Mouse (Mus musculus): ENCODE measurements around the gene Spink4. TPM values are rescaled to one million over a fixed set of nuclear protein-coding genes. Genes with fewer than 3 reads are reported as not detected.

Spink4 gene
- polyA plus RNA-seq, 1 experiment, result 7,223 TPM

DNA sequence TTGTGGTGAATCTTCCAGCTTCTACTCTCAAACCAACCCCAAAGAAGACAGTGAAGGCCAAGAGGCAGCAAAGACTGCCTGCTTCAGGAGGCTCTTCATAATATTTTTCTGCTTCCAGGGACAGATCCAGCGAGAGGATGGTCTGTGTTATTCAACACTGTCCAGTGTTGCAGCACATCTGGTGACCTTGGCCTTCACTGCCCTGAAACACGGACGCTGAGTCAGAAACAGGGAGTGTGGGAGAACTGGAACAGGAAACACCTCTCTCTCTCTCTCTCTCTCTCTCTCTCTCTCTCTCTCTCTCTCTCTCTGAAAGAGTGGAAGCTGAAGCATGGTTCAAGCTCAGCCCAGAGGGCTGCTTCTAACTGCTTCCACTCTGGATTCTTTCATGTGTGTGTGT lies 30.6 kb upstream of the Spink4 start:
- Histone ChIP-seq H3K36me3 (ENCODE audit: control insufficient read depth, insufficient read depth, low read length) (no peaks in the 10 kb centered on the region), H3K27ac (ENCODE audit: insufficient read depth, low read depth, low read length) (peak overlapping the region; percentile 32; the same call in 1 of the 2 replicates), H3K4me3 (ENCODE audit: low read depth, low read length) (no peak overlapping the region), H3K4me1 (ENCODE audit: control insufficient read depth, insufficient read depth, insufficient read length, low read length) (peaks cover 14% of the 10 kb centered on the region), H3K27me3 (ENCODE audit: control insufficient read depth, insufficient read depth, low read length) (no peaks in the 10 kb centered on the region)
- 22% methylated on average over 3 of the region's 3 CpGs for WGBS
- no peak for TF ChIP-seq CTCF (IDR thresholded peaks at IDR 0.05; ENCODE audit: extremely low read depth, insufficient read length, insufficient replicate concordance, low read depth, low read length)
- TF ChIP-seq POLR2A (IDR thresholded peaks at IDR 0.05; ENCODE audit: low read depth, low read length), result no peak

GRCm38 (mm10) chr4:40889983-40890382 lies 29.9 kb upstream of the Spink4 start:
- WGBS, result 78% methylated on average over 4 of the region's 4 CpGs
- TF ChIP-seq CTCF (IDR thresholded peaks at IDR 0.05; ENCODE audit: extremely low read depth, insufficient read length, insufficient replicate concordance, low read depth, low read length), result no peak
- TF ChIP-seq POLR2A (IDR thresholded peaks at IDR 0.05; ENCODE audit: low read depth, low read length), result no peak
- no peaks in the 10 kb centered on the region for H3K27me3 ChIP-seq (ENCODE audit: control insufficient read depth, insufficient read depth, low read length)
- peaks cover 14% of the 10 kb centered on the region for H3K4me1 ChIP-seq (ENCODE audit: control insufficient read depth, insufficient read depth, insufficient read length, low read length)
- H3K36me3 ChIP-seq (ENCODE audit: control insufficient read depth, insufficient read depth, low read length), result no peaks in the 10 kb centered on the region
- H3K27ac ChIP-seq (ENCODE audit: insufficient read depth, low read depth, low read length), result no peak overlapping the region
- H3K4me3 ChIP-seq (ENCODE audit: low read depth, low read length), result no peak overlapping the region

- TF ChIP-seq POLR2A (IDR thresholded peaks at IDR 0.05; ENCODE audit: low read depth, low read length) (no peak), CTCF (IDR thresholded peaks at IDR 0.05; ENCODE audit: extremely low read depth, insufficient read length, insufficient replicate concordance, low read depth, low read length) (no peak)
- Histone ChIP-seq H3K36me3 (ENCODE audit: control insufficient read depth, insufficient read depth, low read length) (no peaks in the 10 kb centered on the region), H3K4me3 (ENCODE audit: low read depth, low read length) (no peak overlapping the region), H3K27me3 (ENCODE audit: control insufficient read depth, insufficient read depth, low read length) (no peaks in the 10 kb centered on the region), H3K4me1 (ENCODE audit: control insufficient read depth, insufficient read depth, insufficient read length, low read length) (peaks cover 14% of the 10 kb centered on the region), H3K27ac (ENCODE audit: insufficient read depth, low read depth, low read length) (no peak overlapping the region)
- 68% methylated on average over 5 of the region's 5 CpGs for WGBS
These were observed 28.6 kb upstream of the Spink4 start for GRCm38 (mm10) chr4:40891206-40891605.

- H3K4me1 ChIP-seq (ENCODE audit: control insufficient read depth, insufficient read depth, insufficient read length, low read length), result peaks cover 5% of the 10 kb centered on the region
- H3K27ac ChIP-seq (ENCODE audit: insufficient read depth, low read depth, low read length), result peak overlapping the region; percentile 47; the same call in 1 of the 2 replicates
- 46% methylated on average over 3 of the region's 3 CpGs for WGBS
- no peaks in the 10 kb centered on the region for H3K36me3 ChIP-seq (ENCODE audit: control insufficient read depth, insufficient read depth, low read length)
- no peak overlapping the region for H3K4me3 ChIP-seq (ENCODE audit: low read depth, low read length)
- TF ChIP-seq CTCF (IDR thresholded peaks at IDR 0.05; ENCODE audit: extremely low read depth, insufficient read length, insufficient replicate concordance, low read depth, low read length) (no peak), POLR2A (IDR thresholded peaks at IDR 0.05; ENCODE audit: low read depth, low read length) (no peak)
- H3K27me3 ChIP-seq (ENCODE audit: control insufficient read depth, insufficient read depth, low read length), result no peaks in the 10 kb centered on the region
These were observed 24.7 kb upstream of the Spink4 start for GRCm38 (mm10) chr4:40895118-40895517.

DNA sequence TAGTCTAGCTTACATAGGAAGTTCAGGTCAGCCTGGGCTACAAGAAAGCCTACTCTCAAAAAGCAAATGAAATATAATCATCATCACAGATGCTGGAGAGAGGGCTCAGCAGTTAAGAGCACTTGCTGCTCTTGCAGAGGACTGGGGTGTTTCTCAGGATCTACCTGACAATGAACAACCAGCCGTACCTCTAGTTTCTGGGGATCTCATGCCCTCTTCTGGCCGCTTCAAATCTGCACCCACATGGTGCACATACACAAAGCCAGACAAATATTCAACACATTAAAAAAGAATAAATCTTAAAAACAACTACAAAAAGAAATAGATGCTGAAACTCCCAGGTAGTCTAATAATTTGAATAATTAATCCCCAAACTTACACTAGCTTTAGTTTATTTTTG lies 24.2 kb upstream of the Spink4 start:
- TF ChIP-seq CTCF (IDR thresholded peaks at IDR 0.05; ENCODE audit: extremely low read depth, insufficient read length, insufficient replicate concordance, low read depth, low read length) (peak; percentile 18; the same call in 1 of the 2 replicates), POLR2A (IDR thresholded peaks at IDR 0.05; ENCODE audit: low read depth, low read length) (no peak)
- Histone ChIP-seq H3K4me1 (ENCODE audit: control insufficient read depth, insufficient read depth, insufficient read length, low read length) (peaks cover 2% of the 10 kb centered on the region; the same call in 1 of the 2 replicates), H3K27ac (ENCODE audit: insufficient read depth, low read depth, low read length) (peak overlapping the region; percentile 47), H3K4me3 (ENCODE audit: low read depth, low read length) (no peak overlapping the region), H3K27me3 (ENCODE audit: control insufficient read depth, insufficient read depth, low read length) (no peaks in the 10 kb centered on the region), H3K36me3 (ENCODE audit: control insufficient read depth, insufficient read depth, low read length) (no peaks in the 10 kb centered on the region)
- WGBS, result 83% methylated on average over 2 of the region's 2 CpGs

DNA sequence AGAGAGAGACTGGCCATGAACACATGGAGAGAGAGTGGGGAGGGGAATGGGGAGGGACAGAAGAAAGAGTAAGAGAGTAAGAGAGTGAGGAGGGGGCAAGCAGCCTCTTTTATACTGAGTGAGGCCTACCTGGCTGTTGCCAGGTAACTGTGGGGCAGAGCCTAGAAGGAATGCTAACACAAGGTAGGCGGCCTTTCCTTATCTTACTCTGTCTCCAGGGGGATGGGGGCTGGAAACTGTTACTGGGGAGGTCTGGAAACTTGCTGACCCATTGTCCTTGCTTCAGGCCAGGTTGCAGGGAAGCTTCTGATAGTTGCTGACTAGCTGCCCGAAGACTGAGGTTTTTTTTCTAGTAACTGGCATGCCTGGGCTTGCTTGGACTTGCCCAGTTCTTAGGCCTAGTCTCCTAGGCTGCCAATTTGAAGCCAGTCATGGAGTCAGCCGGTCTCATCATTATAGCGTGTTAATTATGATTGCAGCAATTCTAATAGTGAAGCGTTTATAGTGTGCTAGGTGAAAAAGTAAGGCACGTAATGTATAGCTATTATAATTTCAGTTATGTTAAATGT lies 21.3 kb upstream of the Spink4 start:
- 93% methylated on average over 6 of the region's 6 CpGs for WGBS
- Histone ChIP-seq H3K4me3 (ENCODE audit: low read depth, low read length) (no peak overlapping the region), H3K4me1 (ENCODE audit: control insufficient read depth, insufficient read depth, insufficient read length, low read length) (peaks cover 14% of the 10 kb centered on the region), H3K27me3 (ENCODE audit: control insufficient read depth, insufficient read depth, low read length) (no peaks in the 10 kb centered on the region), H3K27ac (ENCODE audit: insufficient read depth, low read depth, low read length) (no peak overlapping the region), H3K36me3 (ENCODE audit: control insufficient read depth, insufficient read depth, low read length) (no peaks in the 10 kb centered on the region)
- TF ChIP-seq CTCF (IDR thresholded peaks at IDR 0.05; ENCODE audit: extremely low read depth, insufficient read length, insufficient replicate concordance, low read depth, low read length), result no peak
- no peak for TF ChIP-seq POLR2A (IDR thresholded peaks at IDR 0.05; ENCODE audit: low read depth, low read length)

- TF ChIP-seq CTCF (IDR thresholded peaks at IDR 0.05; ENCODE audit: extremely low read depth, insufficient read length, insufficient replicate concordance, low read depth, low read length) (no peak), POLR2A (IDR thresholded peaks at IDR 0.05; ENCODE audit: low read depth, low read length) (no peak)
- H3K27ac ChIP-seq (ENCODE audit: insufficient read depth, low read depth, low read length), result no peak overlapping the region
- H3K36me3 ChIP-seq (ENCODE audit: control insufficient read depth, insufficient read depth, low read length), result no peaks in the 10 kb centered on the region
- peaks cover 14% of the 10 kb centered on the region for H3K4me1 ChIP-seq (ENCODE audit: control insufficient read depth, insufficient read depth, insufficient read length, low read length)
- no peaks in the 10 kb centered on the region for H3K27me3 ChIP-seq (ENCODE audit: control insufficient read depth, insufficient read depth, low read length)
- no peak overlapping the region for H3K4me3 ChIP-seq (ENCODE audit: low read depth, low read length)
- 62% methylated on average over 2 of the region's 2 CpGs for WGBS
These were observed 20.6 kb upstream of the Spink4 start for GRCm38 (mm10) chr4:40899264-40899663.
